Mouse (Mus musculus) thymus, adult 2 months (tissue): ENCODE measurements around the gene Chtop. TPM values are rescaled to one million over a fixed set of nuclear protein-coding genes. Genes with fewer than 3 reads are reported as not detected.

ENCODE experiments used
- DNase-seq: peaks from one replicate; pipeline ENCODE4 v3.0.0; 2021
- H3K27ac ChIP-seq: fragments of 200-500 bp; 2 replicates; pipeline ENCODE4 v1.5.1; 2012; ENCODE audit warnings: low read length, control low read depth; ENCODE audit not compliant: control insufficient read depth, insufficient read depth
- H3K27me3 ChIP-seq: fragments of 200-500 bp; 2 replicates; pipeline ENCODE4 v1.6.1; 2012; ENCODE audit warnings: mild to moderate bottlenecking, low read length, moderate library complexity, mixed read lengths; ENCODE audit not compliant: control insufficient read depth, insufficient read depth
- H3K36me3 ChIP-seq: fragments of 200-500 bp; 2 replicates; pipeline ENCODE4 v1.6.1; 2012; ENCODE audit warnings: mild to moderate bottlenecking, low read length, moderate library complexity; ENCODE audit not compliant: control insufficient read depth, insufficient read depth
- H3K4me1 ChIP-seq: fragments of 200-500 bp; replicated peaks from 2 replicates; pipeline ENCODE4 v1.6.1; 2012; ENCODE audit warnings: low read length; ENCODE audit not compliant: control insufficient read depth, insufficient read depth
- H3K4me3 ChIP-seq: fragments of 200-500 bp; 2 replicates; pipeline ENCODE4 v1.5.1; 2012; ENCODE audit warnings: mild to moderate bottlenecking, low read length, control low read depth, moderate library complexity; ENCODE audit not compliant: control insufficient read depth, insufficient read depth
- CTCF ChIP-seq: fragments of 200-500 bp; IDR thresholded peaks from 2 replicates; pipeline ENCODE4 v1.5.1; 2012; ENCODE audit warnings: mild to moderate bottlenecking, control low read depth, low read length, moderate library complexity, borderline replicate concordance; ENCODE audit not compliant: control insufficient read depth, poor library complexity, insufficient read depth; ENCODE audit errors: extremely low read depth
- POLR2A ChIP-seq: fragments of 200-500 bp; IDR thresholded peaks from 2 replicates; pipeline ENCODE4 v1.6.1; 2012; ENCODE audit warnings: mild to moderate bottlenecking, low read length, control low read depth, moderate library complexity; ENCODE audit not compliant: control insufficient read depth, poor library complexity, insufficient read depth; ENCODE audit errors: extremely low read depth
- WGBS: fragments of 180-500 bp; shearing (Covaris S2); methylation state at CpG from one replicate; pipeline ENCODE4 v1.1.7; 2018; 5-methylcytosine and 5-hydroxymethylcytosine counted together
- polyA plus RNA-seq: library from polyadenylated mRNA; depleted of rRNA; stranded (reverse); fragments of >200 nt; gene quantifications from 2 replicates; pipeline ENCODE4 v1.2.3, GENCODE M21; 2012

The Chtop gene
- polyA plus RNA-seq, 1 experiment: 91.0 TPM

GRCm38 (mm10) chr3:90464552-90465080, 44.7 kb downstream of the Chtop start:
- TF ChIP-seq CTCF (no peak), POLR2A (no peak)
- WGBS: 40% methylated on average over 37 of the region's 37 CpGs
- H3K27me3 ChIP-seq: peaks cover 16% of the 10 kb centered on the region; the same call in 1 of the 2 replicates
- no peaks in the 10 kb centered on the region for H3K36me3 ChIP-seq
- DNase-seq: no peak
- peaks cover 9% of the 10 kb centered on the region; the same call in 1 of the 2 replicates for H3K4me1 ChIP-seq
- H3K4me3 ChIP-seq: peak overlapping the region; percentile 42
- no peak overlapping the region for H3K27ac ChIP-seq

- H3K27me3 ChIP-seq: peaks cover 16% of the 10 kb centered on the region; the same call in 1 of the 2 replicates
- H3K27ac ChIP-seq: no peak overlapping the region
These were observed 46.7 kb downstream of the Chtop start for GRCm38 (mm10) chr3:90462579-90462978.

GRCm38 (mm10) chr3:90461935-90462334, 47.4 kb downstream of the Chtop start:
- TF ChIP-seq POLR2A (no peak), CTCF (no peak)
- Histone ChIP-seq H3K27me3 (peaks cover 16% of the 10 kb centered on the region; the same call in 1 of the 2 replicates), H3K27ac (no peak overlapping the region), H3K4me1 (peaks cover 9% of the 10 kb centered on the region; the same call in 1 of the 2 replicates), H3K36me3 (no peaks in the 10 kb centered on the region), H3K4me3 (no peak overlapping the region)
- DNase-seq: no peak
- 92% methylated on average over 3 of the region's 3 CpGs for whole genome bisulfite sequencing

More at GRCm38 (mm10) chr3:90462579-90462978, 46.7 kb downstream of the Chtop start:
- Histone ChIP-seq H3K4me3 (no peak overlapping the region), H3K4me1 (peaks cover 9% of the 10 kb centered on the region; the same call in 1 of the 2 replicates), H3K36me3 (no peaks in the 10 kb centered on the region)
- TF ChIP-seq CTCF (no peak), POLR2A (no peak)
- no peak for DNase-seq
- WGBS: 65% methylated on average over 7 of the region's 7 CpGs

GRCm38 (mm10) chr3:90460315-90460714, 49.0 kb downstream of the Chtop start:
- WGBS: 77% methylated on average over 5 of the region's 5 CpGs
- H3K4me1 ChIP-seq: peaks cover 6% of the 10 kb centered on the region; the same call in 1 of the 2 replicates
- no peaks in the 10 kb centered on the region for H3K36me3 ChIP-seq
- no peak overlapping the region for H3K27ac ChIP-seq
- TF ChIP-seq POLR2A: no peak
- no peak for TF ChIP-seq CTCF
- no peak overlapping the region for H3K4me3 ChIP-seq
- H3K27me3 ChIP-seq: peaks cover 14% of the 10 kb centered on the region; the same call in 1 of the 2 replicates
- DNase-seq: no peak

- WGBS: 95% methylated on average over 9 of the region's 9 CpGs
- no peak for TF ChIP-seq CTCF
- no peak for TF ChIP-seq POLR2A
These were observed 49.6 kb downstream of the Chtop start for GRCm38 (mm10) chr3:90459727-90460126.

GRCm38 (mm10) chr3:90454931-90455330, 54.4 kb downstream of the Chtop start:
- WGBS: 97% methylated on average over 14 of the region's 14 CpGs
- Histone ChIP-seq H3K27me3 (no peaks in the 10 kb centered on the region), H3K4me1 (peaks cover 4% of the 10 kb centered on the region; the same call in 1 of the 2 replicates), H3K4me3 (no peak overlapping the region), H3K27ac (no peak overlapping the region), H3K36me3 (no peaks in the 10 kb centered on the region)
- no peak for TF ChIP-seq POLR2A
- TF ChIP-seq CTCF: no peak
- DNase-seq: no peak

More at GRCm38 (mm10) chr3:90459727-90460126, 49.6 kb downstream of the Chtop start:
- DNase-seq: no peak
- Histone ChIP-seq H3K36me3 (no peaks in the 10 kb centered on the region), H3K27ac (no peak overlapping the region), H3K4me3 (no peak overlapping the region), H3K27me3 (peaks cover 8% of the 10 kb centered on the region; the same call in 1 of the 2 replicates), H3K4me1 (no peaks in the 10 kb centered on the region)
